Mouse (Mus musculus) stomach, embryonic 16.5 days (tissue): ENCODE measurements at regions not wholly inside any gene's neighbourhood (a gene's known extent, or its start where the extent isn't known, plus 50 kb on each side); places are given as distances from the start of the nearest gene placed in this dataset.

Source experiments
- ATAC-seq: fragments of 200-750 bp; cut with Nextera tagmentation; 2 replicates; pipeline ENCODE4 v1.8.0; 2017; ENCODE audit warnings: moderate number of reproducible peaks, moderate TSS enrichment; ENCODE audit not compliant: insufficient read depth, low FRiP score
- H3K27ac ChIP-seq: fragments of 300-500 bp; sonication (generic); 2 replicates; pipeline ENCODE4 v1.5.1; 2014; ENCODE audit warnings: low read length
- H3K27me3 ChIP-seq: fragments of 300-500 bp; sonication (generic); 2 replicates; pipeline ENCODE4 v1.6.1; 2014; ENCODE audit warnings: low read length, control low read depth, mixed read lengths; ENCODE audit not compliant: control insufficient read depth, insufficient read depth
- H3K36me3 ChIP-seq: fragments of 300-500 bp; sonication (generic); 2 replicates; pipeline ENCODE4 v1.6.1; 2014; ENCODE audit warnings: low read length; ENCODE audit not compliant: control insufficient read depth, insufficient read depth
- H3K4me1 ChIP-seq: fragments of 300-500 bp; sonication (generic); 2 replicates; pipeline ENCODE4 v1.6.1; 2014; ENCODE audit warnings: low read length, control low read depth, mixed read lengths; ENCODE audit not compliant: control insufficient read depth, insufficient read depth
- H3K4me2 ChIP-seq: fragments of 300-500 bp; sonication (generic); 2 replicates; pipeline ENCODE4 v1.6.1; 2014; ENCODE audit warnings: low read depth, low read length, mixed read lengths
- H3K4me3 ChIP-seq: fragments of 300-500 bp; sonication (generic); replicated peaks from 2 replicates; pipeline ENCODE4 v1.5.1; 2014; ENCODE audit warnings: mild to moderate bottlenecking, low read length
- H3K9ac ChIP-seq: fragments of 300-500 bp; sonication (generic); 2 replicates; pipeline ENCODE4 v1.6.1; 2014; ENCODE audit warnings: low read length
- H3K9me3 ChIP-seq: fragments of 300-500 bp; sonication (generic); replicated peaks from 2 replicates; pipeline ENCODE4 v1.6.1; 2016; ENCODE audit warnings: low read length, control low read depth; ENCODE audit not compliant: control insufficient read depth
- WGBS: fragments of 180-500 bp; shearing (Covaris S2); extraction: QIAGEN DNeasy Blood & Tissue Kit; methylation state at CpG from one replicate; pipeline ENCODE4 v1.1.7; 2014; 5-methylcytosine and 5-hydroxymethylcytosine counted together

DNA sequence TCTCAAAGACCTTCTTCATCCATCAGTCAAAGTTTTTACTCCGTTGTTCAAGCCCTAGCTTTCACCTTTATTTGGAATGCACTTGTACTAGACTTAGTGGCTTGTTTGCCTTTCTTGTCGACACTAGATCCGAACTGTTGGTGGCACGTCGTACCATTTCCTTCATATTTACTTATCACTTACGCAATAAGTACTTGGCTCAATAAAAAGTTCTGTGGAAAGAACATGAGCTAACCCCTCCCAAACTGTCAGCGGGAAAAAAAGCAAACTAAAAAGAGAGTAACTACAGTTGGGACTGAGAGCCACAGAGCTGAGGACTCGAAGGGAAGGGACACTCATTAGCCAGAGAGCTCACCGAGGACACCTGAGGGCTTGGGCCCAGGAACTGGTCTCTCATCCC is 202.8 kb downstream of the Gm19410 start:
- WGBS = 50% methylated on average over 9 of the region's 9 CpGs
- Histone ChIP-seq H3K4me1 (no peaks in the 10 kb centered on the region), H3K4me2 (no peak overlapping the region), H3K27ac (peak overlapping the region; percentile 74), H3K9ac (no peak overlapping the region), H3K9me3 (no peaks in the 10 kb centered on the region), H3K36me3 (no peaks in the 10 kb centered on the region), H3K27me3 (no peaks in the 10 kb centered on the region), H3K4me3 (no peak overlapping the region)
- peak; percentile 75; the same call in 1 of the 2 replicates for ATAC-seq

GRCm38 (mm10) chr8:35971082-35971481 is 205.5 kb downstream of the Gm19410 start:
- Histone ChIP-seq H3K36me3 (no peaks in the 10 kb centered on the region), H3K4me3 (no peak overlapping the region), H3K27ac (peak overlapping the region; percentile 51), H3K9ac (no peak overlapping the region), H3K4me1 (no peaks in the 10 kb centered on the region), H3K9me3 (no peaks in the 10 kb centered on the region), H3K4me2 (no peak overlapping the region), H3K27me3 (no peaks in the 10 kb centered on the region)
- ATAC-seq = peak; percentile 59; the same call in 1 of the 2 replicates
- WGBS = 72% methylated on average over 7 of the region's 7 CpGs

DNA sequence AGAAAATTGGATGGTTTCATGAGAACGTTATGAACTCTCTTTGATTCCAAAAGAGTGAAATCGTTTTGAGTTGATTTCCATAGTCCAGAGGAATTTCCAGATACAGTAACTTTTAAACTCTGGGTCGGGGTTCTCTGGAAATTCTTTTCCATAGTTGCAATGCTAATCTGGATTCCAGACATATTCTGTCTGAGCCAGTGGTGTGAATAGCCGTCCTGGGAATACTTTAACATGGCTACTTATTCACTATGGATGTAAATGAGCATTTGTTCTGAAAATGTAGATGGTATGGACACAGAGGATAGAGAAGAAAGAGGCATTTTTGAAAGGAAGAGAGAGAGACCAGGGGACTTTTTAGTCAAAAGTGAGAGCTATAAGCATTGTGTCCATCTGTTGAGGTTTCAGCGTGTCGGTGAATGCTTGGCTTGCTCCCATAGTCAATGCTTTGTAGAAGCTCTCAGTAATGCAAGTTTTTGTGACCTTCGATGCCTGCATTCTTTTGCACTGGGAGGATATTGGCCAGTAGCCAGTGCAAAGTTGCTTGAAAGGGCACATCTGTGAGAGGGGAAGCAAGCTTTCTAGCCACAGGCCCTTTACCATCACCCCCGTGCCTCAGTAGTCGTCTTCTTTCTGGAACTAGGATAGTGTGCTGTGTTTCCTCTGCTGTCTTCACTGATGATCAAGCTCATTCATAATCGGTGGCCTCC is 208.9 kb downstream of the Gm19410 start:
- Histone ChIP-seq H3K4me2 (no peak overlapping the region), H3K36me3 (no peaks in the 10 kb centered on the region), H3K9ac (no peak overlapping the region), H3K9me3 (no peaks in the 10 kb centered on the region), H3K4me1 (no peaks in the 10 kb centered on the region), H3K4me3 (no peak overlapping the region), H3K27ac (no peak overlapping the region), H3K27me3 (no peaks in the 10 kb centered on the region)
- 0 out of 2 replicates have a peak, but pooled peaks have one; percentile 37 for ATAC-seq
- 53% methylated on average over 10 of the region's 10 CpGs for WGBS

GRCm38 (mm10) chr8:35979638-35980255 is 214.2 kb downstream of the Gm19410 start:
- ATAC-seq = no peak
- H3K36me3 ChIP-seq = no peaks in the 10 kb centered on the region
- no peak overlapping the region for H3K27ac ChIP-seq
- H3K9me3 ChIP-seq = no peaks in the 10 kb centered on the region
- WGBS = 78% methylated on average over 9 of the region's 9 CpGs
- no peak overlapping the region for H3K4me2 ChIP-seq
- no peak overlapping the region for H3K9ac ChIP-seq
- H3K4me3 ChIP-seq = no peak overlapping the region
- H3K4me1 ChIP-seq = no peaks in the 10 kb centered on the region
- H3K27me3 ChIP-seq = no peaks in the 10 kb centered on the region

- WGBS = 68% methylated on average over 2 of the region's 2 CpGs
- ATAC-seq = no peak
- H3K4me3 ChIP-seq = no peak overlapping the region
- no peak overlapping the region for H3K9ac ChIP-seq
- H3K4me1 ChIP-seq = no peaks in the 10 kb centered on the region
- no peak overlapping the region for H3K4me2 ChIP-seq
- H3K27ac ChIP-seq = no peak overlapping the region
- H3K9me3 ChIP-seq = no peaks in the 10 kb centered on the region
- H3K36me3 ChIP-seq = no peaks in the 10 kb centered on the region
- H3K27me3 ChIP-seq = no peaks in the 10 kb centered on the region
Measured at GRCm38 (mm10) chr8:35983083-35983482, 217.5 kb downstream of the Gm19410 start.

GRCm38 (mm10) chr8:35985152-35985689 is 219.6 kb downstream of the Gm19410 start:
- Histone ChIP-seq H3K9ac (no peak overlapping the region), H3K27me3 (no peaks in the 10 kb centered on the region), H3K27ac (peak overlapping the region; percentile 21; the same call in 1 of the 2 replicates), H3K4me3 (no peak overlapping the region), H3K36me3 (no peaks in the 10 kb centered on the region), H3K4me1 (no peaks in the 10 kb centered on the region), H3K9me3 (no peaks in the 10 kb centered on the region), H3K4me2 (no peak overlapping the region)
- ATAC-seq = peak; percentile 17; the same call in 1 of the 2 replicates
- WGBS = 12% methylated on average over 5 of the region's 5 CpGs

DNA sequence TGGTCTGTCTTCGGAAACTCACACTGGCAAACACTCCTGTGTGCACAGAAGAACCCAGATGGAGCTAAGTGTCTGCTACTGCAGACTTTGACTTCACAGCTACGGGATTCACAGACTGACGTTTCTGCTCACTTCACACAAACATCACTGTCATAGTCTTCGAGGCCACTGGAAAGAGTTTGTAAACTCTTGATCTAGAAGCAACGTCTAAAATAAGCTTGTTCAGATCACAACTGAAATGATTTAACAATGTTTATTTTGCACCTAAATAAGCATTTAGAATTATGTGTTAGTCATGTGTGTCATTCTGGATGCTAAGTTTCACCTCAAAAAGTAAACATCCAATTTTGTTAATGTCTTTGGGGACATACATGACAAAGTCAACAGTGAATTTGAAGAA is 221.7 kb downstream of the Gm19410 start:
- Histone ChIP-seq H3K4me3 (no peak overlapping the region), H3K27me3 (no peaks in the 10 kb centered on the region), H3K4me1 (no peaks in the 10 kb centered on the region), H3K9ac (no peak overlapping the region), H3K27ac (no peak overlapping the region), H3K9me3 (no peaks in the 10 kb centered on the region), H3K4me2 (no peak overlapping the region), H3K36me3 (no peaks in the 10 kb centered on the region)
- ATAC-seq = no peak
- WGBS = 43% methylated on average over 5 of the region's 5 CpGs

DNA sequence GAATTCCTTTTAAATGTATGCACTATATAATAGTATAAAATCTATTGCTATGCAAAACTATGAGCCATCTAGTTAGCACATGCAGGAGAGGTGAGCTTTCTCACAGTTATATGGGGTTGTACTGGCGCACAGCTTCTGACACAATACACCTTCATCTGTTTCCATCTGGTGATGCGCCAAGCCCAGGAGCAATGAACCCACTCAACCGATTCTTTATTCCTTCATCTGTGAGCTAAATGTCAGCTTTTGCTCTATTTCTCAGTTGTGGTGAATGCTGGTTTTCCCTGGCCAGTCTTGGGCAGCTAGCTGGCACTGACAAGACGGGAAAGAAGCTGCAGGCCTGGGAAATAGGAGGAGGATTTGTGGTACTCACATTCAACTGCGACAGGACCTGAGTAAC is 225.4 kb downstream of the Gm19410 start:
- Histone ChIP-seq H3K9me3 (no peaks in the 10 kb centered on the region), H3K27ac (no peak overlapping the region), H3K4me2 (no peak overlapping the region), H3K27me3 (no peaks in the 10 kb centered on the region), H3K36me3 (no peaks in the 10 kb centered on the region), H3K4me3 (no peak overlapping the region), H3K9ac (no peak overlapping the region), H3K4me1 (no peaks in the 10 kb centered on the region)
- 87% methylated on average over 5 of the region's 5 CpGs for WGBS
- ATAC-seq = no peak

GRCm38 (mm10) chr8:35991936-35992603 is 226.5 kb downstream of the Gm19410 start:
- WGBS = 84% methylated on average over 9 of the region's 9 CpGs
- Histone ChIP-seq H3K9ac (no peak overlapping the region), H3K9me3 (no peaks in the 10 kb centered on the region), H3K4me3 (no peak overlapping the region), H3K27ac (no peak overlapping the region), H3K4me1 (no peaks in the 10 kb centered on the region), H3K4me2 (no peak overlapping the region), H3K27me3 (no peaks in the 10 kb centered on the region), H3K36me3 (no peaks in the 10 kb centered on the region)
- no peak for ATAC-seq
